Mouse (Mus musculus) E14TG2a.4 (cell line): ENCODE data around the gene Apobr.

ENCODE experiments used
- CTCF ChIP-seq: conservative IDR thresholded peaks from 2 replicates; pipeline ENCODE4 v1.5.1; 2014; ENCODE audit warnings: low read length
- NANOG ChIP-seq: IDR thresholded peaks from 2 replicates; pipeline ENCODE4 v1.6.1; 2014; ENCODE audit warnings: borderline replicate concordance, low read length, mixed read lengths
- POU5F1 ChIP-seq: IDR thresholded peaks from 2 replicates; pipeline ENCODE4 v1.6.1; 2014; ENCODE audit warnings: low read length, borderline replicate concordance

GRCm38 (mm10) chr7:126554796-126555195, 29.9 kb upstream of the Apobr start:
- no peak for TF ChIP-seq CTCF
- TF ChIP-seq POU5F1 = no peak
- no peak for TF ChIP-seq NANOG
